Mouse (Mus musculus): ENCODE results near the gene Itch. TPM values are rescaled to one million over a fixed set of nuclear protein-coding genes. Genes with fewer than 3 reads are reported as not detected.

Gene Itch
- polyA plus RNA-seq, 1 experiment, result 73.3 TPM

GRCm38 (mm10) chr2:155242296-155242855 lies 109.1 kb downstream of the Itch start:
- no peak overlapping the region for H3K4me3 ChIP-seq (ENCODE audit: insufficient read depth, low read length)
- TF ChIP-seq POLR2A (IDR thresholded peaks at IDR 0.05; ENCODE audit: low read depth, low read length) (no peak; the same call in 1 of the 2 replicates), CTCF (IDR thresholded peaks at IDR 0.05; ENCODE audit: borderline replicate concordance, insufficient read depth, low read length) (no peak)
- peak overlapping the region; percentile 90 for H3K27ac ChIP-seq (ENCODE audit: insufficient read depth, low read length)
- peaks cover 6% of the 10 kb centered on the region for H3K4me1 ChIP-seq (ENCODE audit: control insufficient read depth, insufficient read depth, low read length)

DNA sequence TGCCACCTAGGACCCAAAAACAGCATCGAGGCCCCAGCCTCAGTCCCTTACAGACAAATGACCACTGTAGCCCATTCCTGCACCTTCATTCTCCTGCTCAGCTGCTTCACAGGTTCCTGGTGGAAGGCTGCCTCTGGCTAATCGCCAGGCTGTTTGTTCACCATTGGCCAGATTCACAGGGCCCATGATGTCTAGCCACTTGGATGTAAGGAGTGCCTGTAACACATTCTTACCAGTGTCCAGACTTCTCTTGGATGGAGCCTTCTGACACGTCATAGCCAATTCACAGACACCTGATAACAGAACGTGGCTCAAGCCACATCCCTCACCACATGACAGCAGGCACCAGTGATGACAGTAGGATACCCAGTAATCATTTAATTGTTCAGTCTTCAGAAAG lies 112.9 kb downstream of the Itch start:
- no peak overlapping the region for H3K4me3 ChIP-seq (ENCODE audit: insufficient read depth, low read length)
- H3K4me1 ChIP-seq (ENCODE audit: control insufficient read depth, insufficient read depth, low read length), result peaks cover 11% of the 10 kb centered on the region
- H3K27ac ChIP-seq (ENCODE audit: insufficient read depth, low read length), result no peak overlapping the region
- no peak for TF ChIP-seq POLR2A (IDR thresholded peaks at IDR 0.05; ENCODE audit: low read depth, low read length)

DNA sequence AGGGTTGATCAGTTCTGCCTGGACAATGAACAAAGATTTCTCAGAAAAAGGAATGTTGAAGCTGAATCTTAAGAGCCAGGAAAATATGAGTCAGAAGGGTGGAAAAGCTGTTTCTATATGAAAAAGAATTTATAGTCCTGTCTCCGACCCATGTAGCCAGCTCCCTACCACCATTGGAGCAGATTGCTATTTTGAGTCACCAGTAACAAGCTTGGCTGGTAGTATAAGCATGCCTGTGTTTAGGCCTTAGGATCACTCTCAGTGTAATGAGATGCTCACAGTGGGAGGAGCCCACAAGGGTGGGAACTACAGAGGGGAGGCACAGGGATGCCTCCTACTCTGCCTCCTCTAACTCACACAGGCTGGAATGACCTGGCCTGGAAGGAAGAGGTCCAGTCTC lies 114.9 kb downstream of the Itch start:
- Histone ChIP-seq H3K27ac (ENCODE audit: insufficient read depth, low read length) (peak overlapping the region; percentile 98), H3K4me1 (ENCODE audit: control insufficient read depth, insufficient read depth, low read length) (peaks cover 5% of the 10 kb centered on the region), H3K4me3 (ENCODE audit: insufficient read depth, low read length) (no peak overlapping the region)
- TF ChIP-seq POLR2A (IDR thresholded peaks at IDR 0.05; ENCODE audit: low read depth, low read length), result peak; percentile 72
- no peak for TF ChIP-seq CTCF (IDR thresholded peaks at IDR 0.05; ENCODE audit: borderline replicate concordance, insufficient read depth, low read length)

DNA sequence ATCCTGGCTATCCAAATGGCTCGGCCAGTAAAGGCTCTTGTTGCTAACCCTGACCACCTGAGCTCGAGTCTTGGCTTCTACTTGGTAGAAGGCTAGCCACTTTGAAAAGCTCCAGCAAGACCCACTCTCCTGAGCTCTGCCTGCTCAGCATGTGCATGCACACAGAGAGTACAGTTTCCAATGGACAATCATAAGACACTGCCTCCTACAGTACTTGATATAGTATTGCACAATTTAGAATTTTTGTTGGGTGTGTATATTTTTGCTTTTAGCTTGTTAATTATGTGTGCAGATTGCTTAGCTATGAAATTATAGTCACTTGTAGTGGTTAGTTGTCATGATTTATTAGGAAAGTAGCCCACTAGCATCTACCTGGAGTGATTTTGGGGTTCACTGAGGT lies 115.4 kb downstream of the Itch start:
- TF ChIP-seq POLR2A (IDR thresholded peaks at IDR 0.05; ENCODE audit: low read depth, low read length) (no peak), CTCF (IDR thresholded peaks at IDR 0.05; ENCODE audit: borderline replicate concordance, insufficient read depth, low read length) (no peak)
- H3K4me3 ChIP-seq (ENCODE audit: insufficient read depth, low read length), result no peak overlapping the region
- peak overlapping the region; percentile 90 for H3K27ac ChIP-seq (ENCODE audit: insufficient read depth, low read length)
- peaks cover 5% of the 10 kb centered on the region for H3K4me1 ChIP-seq (ENCODE audit: control insufficient read depth, insufficient read depth, low read length)

GRCm38 (mm10) chr2:155249588-155249987 lies 116.3 kb downstream of the Itch start:
- Histone ChIP-seq H3K27ac (ENCODE audit: insufficient read depth, low read length) (0 out of 2 replicates have a peak overlapping the region, but pooled peaks have one; percentile 90), H3K4me3 (ENCODE audit: insufficient read depth, low read length) (no peak overlapping the region), H3K4me1 (ENCODE audit: control insufficient read depth, insufficient read depth, low read length) (peaks cover 5% of the 10 kb centered on the region)
- TF ChIP-seq POLR2A (IDR thresholded peaks at IDR 0.05; ENCODE audit: low read depth, low read length) (no peak), CTCF (IDR thresholded peaks at IDR 0.05; ENCODE audit: borderline replicate concordance, insufficient read depth, low read length) (no peak)

GRCm38 (mm10) chr2:155265526-155265925 lies 132.2 kb downstream of the Itch start:
- Histone ChIP-seq H3K27ac (ENCODE audit: insufficient read depth, low read length) (no peak overlapping the region), H3K4me1 (ENCODE audit: control insufficient read depth, insufficient read depth, low read length) (no peaks in the 10 kb centered on the region), H3K4me3 (ENCODE audit: insufficient read depth, low read length) (no peak overlapping the region)
- TF ChIP-seq CTCF (IDR thresholded peaks at IDR 0.05; ENCODE audit: borderline replicate concordance, insufficient read depth, low read length) (no peak), POLR2A (IDR thresholded peaks at IDR 0.05; ENCODE audit: low read depth, low read length) (no peak)

- no peak for TF ChIP-seq CTCF (IDR thresholded peaks at IDR 0.05; ENCODE audit: borderline replicate concordance, insufficient read depth, low read length)
- no peak overlapping the region for H3K4me3 ChIP-seq (ENCODE audit: insufficient read depth, low read length)
- H3K27ac ChIP-seq (ENCODE audit: insufficient read depth, low read length), result no peak overlapping the region
- no peaks in the 10 kb centered on the region for H3K4me1 ChIP-seq (ENCODE audit: control insufficient read depth, insufficient read depth, low read length)
These were observed 133.6 kb downstream of the Itch start for GRCm38 (mm10) chr2:155266896-155267295.

DNA sequence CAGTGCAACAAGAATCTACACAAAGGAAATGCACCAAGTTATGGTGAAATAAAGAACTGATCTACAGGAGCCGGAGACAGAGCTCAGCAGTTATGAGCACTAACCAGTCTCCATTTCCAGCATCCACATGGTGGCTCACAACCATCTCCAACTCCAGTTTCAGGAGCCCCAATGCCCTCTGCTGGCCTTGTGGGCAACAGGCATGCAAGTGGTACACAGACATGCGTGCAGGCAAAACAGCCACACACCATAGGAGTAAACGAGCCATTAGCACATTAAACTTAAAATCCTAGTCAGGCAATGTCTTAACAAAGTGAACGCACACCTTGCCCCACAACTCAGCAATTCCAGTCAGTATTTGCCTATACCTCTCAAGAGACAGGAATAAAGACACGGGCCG lies 138.6 kb downstream of the Itch start:
- Histone ChIP-seq H3K27ac (ENCODE audit: insufficient read depth, low read length) (no peak overlapping the region), H3K4me3 (ENCODE audit: insufficient read depth, low read length) (no peak overlapping the region), H3K4me1 (ENCODE audit: control insufficient read depth, insufficient read depth, low read length) (no peaks in the 10 kb centered on the region)
- TF ChIP-seq POLR2A (IDR thresholded peaks at IDR 0.05; ENCODE audit: low read depth, low read length) (no peak), CTCF (IDR thresholded peaks at IDR 0.05; ENCODE audit: borderline replicate concordance, insufficient read depth, low read length) (peak; percentile 42; the same call in 1 of the 2 replicates)

DNA sequence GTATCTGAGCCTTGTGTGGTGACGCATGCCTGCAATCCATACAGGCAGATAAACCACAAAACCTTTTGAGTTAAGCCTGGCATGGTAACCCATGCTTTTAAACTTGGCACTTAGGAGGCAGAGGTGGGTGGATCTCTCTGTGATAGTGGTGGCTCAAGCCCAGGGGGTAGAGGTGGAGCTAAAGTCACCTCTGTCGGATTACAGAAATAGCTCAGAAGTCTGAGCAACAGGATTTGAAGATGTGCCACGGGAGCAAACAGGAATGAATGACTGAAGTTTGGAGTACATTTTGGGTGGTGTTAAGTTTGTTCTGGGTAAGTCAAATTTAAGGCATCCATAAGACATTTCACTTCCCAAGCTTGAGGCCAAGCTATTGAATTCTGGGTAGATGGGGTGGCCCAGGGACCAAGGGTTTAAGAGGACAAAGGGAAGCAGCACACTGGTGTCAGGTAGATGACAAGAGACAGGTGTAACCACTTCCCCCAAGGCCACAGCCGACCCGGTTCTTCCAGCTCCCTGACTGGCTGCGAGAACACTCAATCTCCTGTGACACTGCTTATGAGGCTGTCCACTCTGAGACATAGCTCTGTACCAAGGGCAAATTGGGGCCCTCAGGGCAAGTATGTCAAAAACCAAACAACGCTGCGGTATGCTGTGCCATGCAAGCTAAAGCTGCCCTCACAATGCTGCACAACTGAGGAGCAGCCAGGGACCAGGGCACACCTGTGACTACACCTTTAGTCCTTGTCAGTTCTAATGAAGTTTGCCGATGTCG lies 139.3 kb downstream of the Itch start:
- no peak for TF ChIP-seq CTCF (IDR thresholded peaks at IDR 0.05; ENCODE audit: borderline replicate concordance, insufficient read depth, low read length)
- TF ChIP-seq POLR2A (IDR thresholded peaks at IDR 0.05; ENCODE audit: low read depth, low read length), result no peak
- Histone ChIP-seq H3K27ac (ENCODE audit: insufficient read depth, low read length) (no peak overlapping the region), H3K4me3 (ENCODE audit: insufficient read depth, low read length) (no peak overlapping the region), H3K4me1 (ENCODE audit: control insufficient read depth, insufficient read depth, low read length) (no peaks in the 10 kb centered on the region)

- Histone ChIP-seq H3K27ac (ENCODE audit: insufficient read depth, low read length) (no peak overlapping the region), H3K4me1 (ENCODE audit: control insufficient read depth, insufficient read depth, low read length) (no peaks in the 10 kb centered on the region), H3K4me3 (ENCODE audit: insufficient read depth, low read length) (no peak overlapping the region)
- TF ChIP-seq CTCF (IDR thresholded peaks at IDR 0.05; ENCODE audit: borderline replicate concordance, insufficient read depth, low read length), result no peak
- TF ChIP-seq POLR2A (IDR thresholded peaks at IDR 0.05; ENCODE audit: low read depth, low read length), result no peak
These were observed 140.3 kb downstream of the Itch start for GRCm38 (mm10) chr2:155273603-155274002.

All from embryonic fibroblast, embryonic 13.5 days (primary cell).